Mouse (Mus musculus) C2C12 (cell line): ENCODE data around the gene Dis3l.

Experiments used
- CEBPB ChIP-seq: IDR thresholded peaks from one replicate; pipeline ENCODE4 v1.6.1; 2011; ENCODE audit warnings: low read depth, mild to moderate bottlenecking, control low read depth, moderate library complexity
- CTCF ChIP-seq: IDR thresholded peaks from one replicate; pipeline ENCODE4 v1.5.1; 2011; ENCODE audit not compliant: control insufficient read depth, insufficient read depth, insufficient read length
- FOSL1 ChIP-seq: IDR thresholded peaks from one replicate; pipeline ENCODE4 v1.8.0; 2011; ENCODE audit warnings: mild to moderate bottlenecking, low read length; ENCODE audit not compliant: poor library complexity, insufficient read depth, severe bottlenecking
- MAX ChIP-seq: IDR thresholded peaks from one replicate; pipeline ENCODE4 v1.6.1; 2011; ENCODE audit warnings: mild to moderate bottlenecking, control low read depth
- MYOD1 ChIP-seq: IDR thresholded peaks from one replicate; pipeline ENCODE4 v1.6.1; 2011; ENCODE audit warnings: low read depth; ENCODE audit not compliant: control insufficient read depth, insufficient read length
- MYOG ChIP-seq: IDR thresholded peaks from one replicate; pipeline ENCODE4 v1.6.1; 2011; ENCODE audit not compliant: control insufficient read depth, insufficient read length; ENCODE audit errors: extremely low read depth
- USF1 ChIP-seq: IDR thresholded peaks from one replicate; pipeline ENCODE4 v1.6.1; 2011; ENCODE audit warnings: low read depth, mild to moderate bottlenecking, control low read depth, moderate library complexity

- TF ChIP-seq CTCF: no peak
- no peak for TF ChIP-seq USF1
- no peak for TF ChIP-seq MAX
- TF ChIP-seq MYOD1: no peak
- TF ChIP-seq MYOG: no peak
- no peak for TF ChIP-seq CEBPB
- no peak for TF ChIP-seq FOSL1
Observed at GRCm38 (mm10) chr9:64351191-64351590, 10.1 kb upstream of the Dis3l start.
